Mouse (Mus musculus) left cerebral cortex, adult 2 months (tissue): Measurements from ENCODE around the gene Asap2. TPM values are rescaled to one million over a fixed set of nuclear protein-coding genes. Genes with fewer than 3 reads are reported as not detected.

Experiments
- DNase-seq, 2 experiments: peaks; one replicate each; pipeline ENCODE4 v3.0.0; 2021 to 2022; ENCODE audit warnings: low spot score in 2 of 2, mixed read lengths in 1 of 2; ENCODE audit errors: extremely low spot score in 1 of 2
- H3K27ac ChIP-seq: fragments of 200-600 bp; 2 replicates; pipeline ENCODE4 v1.8.1; 2022
- H3K4me3 ChIP-seq: fragments of 200-600 bp; 2 replicates; pipeline ENCODE4 v1.8.1; 2022
- CTCF ChIP-seq: fragments of 200-600 bp; IDR thresholded peaks from 2 replicates; pipeline ENCODE4 v1.8.1; 2022; ENCODE audit warnings: antibody characterized with exemption, mild to moderate bottlenecking, moderate library complexity
- intact Hi-C: fragments of 180-260 bp; cut with DNase I; formaldehyde crosslinking; loops from one replicate; pipeline ENCODE4 v1.15.1; 2025
- total RNA-seq, 2 experiments: library from RNA; stranded (reverse); gene quantifications; 2 replicates each; pipeline ENCODE4 v1.2.3; 2021

Asap2 gene
- total RNA-seq, 2 experiments from 2014 or later: 41.7 TPM

DNA sequence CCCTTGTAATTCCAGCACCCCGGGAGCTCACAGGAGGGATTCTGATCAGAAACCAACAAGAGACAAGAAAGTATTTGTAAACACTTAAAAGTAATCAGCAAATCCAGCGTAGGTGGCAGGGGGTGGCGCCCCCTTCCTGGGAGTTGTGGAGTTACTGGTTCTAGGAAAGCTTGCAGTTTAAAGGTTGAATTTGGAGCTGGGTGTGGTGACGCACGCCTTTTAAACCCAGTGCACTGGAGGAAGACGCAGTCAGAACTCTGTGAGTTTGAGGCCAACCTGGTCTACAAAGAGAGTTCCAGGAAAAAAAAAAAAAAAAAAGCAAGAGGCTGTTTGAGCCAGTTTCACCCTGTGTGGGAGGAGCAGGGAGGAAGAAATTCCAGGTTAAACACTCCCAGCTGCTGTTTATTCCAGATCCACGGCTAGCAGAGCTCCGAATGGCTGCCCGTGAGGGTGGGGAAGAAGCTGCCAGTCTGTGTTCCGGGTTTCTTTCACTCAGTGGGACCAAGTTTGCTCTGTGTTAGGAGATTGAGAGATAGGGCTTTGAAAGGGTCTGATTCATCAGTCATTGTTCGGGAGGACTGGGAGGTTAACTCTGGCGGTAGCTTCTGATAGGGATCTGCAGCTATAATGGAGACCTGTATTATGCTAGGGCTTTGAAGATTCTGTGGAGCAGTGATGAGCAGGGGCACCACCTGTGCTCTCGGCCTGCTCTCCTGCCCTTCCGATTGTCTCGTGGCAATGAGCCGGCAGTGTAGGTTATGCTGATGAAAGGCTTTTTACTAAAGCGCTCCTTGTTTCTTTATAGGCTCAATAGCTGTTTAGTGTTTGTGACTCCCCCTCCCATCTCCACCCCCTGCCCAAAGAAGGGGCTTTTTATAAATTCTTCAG is 144.0 kb downstream of the Asap2 start:
- no peak for DNase-seq
- TF ChIP-seq CTCF: peak; percentile 54
- intact Hi-C loops: loop anchor here (10.0 kb wide), 1 partner anchor 71 kb away; no protein-coding TSS in a partner anchor
- Histone ChIP-seq H3K27ac (no peak overlapping the region; the same call in 1 of the 2 replicates), H3K4me3 (no peak overlapping the region)

DNA sequence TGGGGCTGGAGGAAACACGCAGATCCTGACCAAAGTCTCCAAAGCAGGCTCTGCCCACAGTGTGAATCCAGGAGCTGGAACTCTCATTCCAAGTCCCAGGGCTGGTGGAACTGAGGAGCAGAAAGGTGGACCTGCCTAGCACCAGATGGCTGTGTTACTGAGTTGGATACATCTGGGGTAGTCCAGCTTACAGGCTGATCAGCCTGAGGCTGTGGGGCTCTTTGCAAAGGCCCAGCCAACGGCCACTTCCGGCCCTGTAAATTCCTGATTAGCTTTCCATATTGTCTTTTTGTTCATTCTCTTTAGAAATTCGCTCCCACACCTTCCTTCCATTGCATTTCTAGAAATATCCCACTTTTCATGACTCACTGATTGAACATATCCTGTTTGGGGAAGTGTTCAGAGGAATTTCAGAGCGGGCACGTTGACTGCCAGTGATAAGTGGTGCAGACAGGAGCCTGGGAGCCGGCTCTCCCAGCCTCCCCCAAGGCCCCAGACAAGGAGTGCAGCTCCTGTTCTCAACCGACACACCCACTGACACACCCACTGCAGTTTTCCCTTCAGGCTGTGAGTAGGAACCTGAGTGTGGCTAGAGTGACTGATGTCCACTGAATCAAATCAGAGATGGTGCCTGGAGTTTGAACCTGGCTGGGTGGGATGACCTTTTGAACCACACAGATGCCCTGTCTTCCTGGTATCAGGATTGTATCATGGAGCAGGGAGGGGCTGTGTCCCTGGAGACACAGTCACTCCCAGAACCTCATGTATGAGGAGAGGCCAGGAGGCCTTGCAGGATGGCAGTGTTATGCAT is 145.6 kb downstream of the Asap2 start:
- intact Hi-C loops: loop anchor here (10.0 kb wide), 1 partner anchor 69 kb away; no protein-coding TSS in a partner anchor
- TF ChIP-seq CTCF: no peak
- Histone ChIP-seq H3K4me3 (no peak overlapping the region), H3K27ac (peak overlapping the region; percentile 55)
- peak in 1 of 2 experiments; percentile 44 for DNase-seq

DNA sequence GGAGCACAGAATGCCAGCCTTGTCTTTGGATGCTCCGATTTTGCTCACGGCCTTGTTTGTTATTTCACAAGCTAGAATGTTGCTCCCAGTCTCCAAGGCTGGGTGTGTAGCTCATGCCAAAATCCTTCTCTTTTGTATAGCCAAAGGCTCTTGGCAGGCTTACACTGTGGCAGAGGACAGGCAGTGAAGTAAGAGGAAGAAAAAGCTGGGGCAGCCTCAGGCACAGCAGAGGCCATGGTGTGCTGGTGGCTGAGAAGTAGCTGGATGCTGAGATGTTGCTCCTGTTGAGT is 146.1 kb downstream of the Asap2 start:
- DNase-seq: no peak
- no peak for TF ChIP-seq CTCF
- Histone ChIP-seq H3K4me3 (no peak overlapping the region), H3K27ac (peak overlapping the region; percentile 55)
- intact Hi-C loops: loop anchor here (10.0 kb wide), 1 partner anchor 68 kb away; no protein-coding TSS in a partner anchor

DNA sequence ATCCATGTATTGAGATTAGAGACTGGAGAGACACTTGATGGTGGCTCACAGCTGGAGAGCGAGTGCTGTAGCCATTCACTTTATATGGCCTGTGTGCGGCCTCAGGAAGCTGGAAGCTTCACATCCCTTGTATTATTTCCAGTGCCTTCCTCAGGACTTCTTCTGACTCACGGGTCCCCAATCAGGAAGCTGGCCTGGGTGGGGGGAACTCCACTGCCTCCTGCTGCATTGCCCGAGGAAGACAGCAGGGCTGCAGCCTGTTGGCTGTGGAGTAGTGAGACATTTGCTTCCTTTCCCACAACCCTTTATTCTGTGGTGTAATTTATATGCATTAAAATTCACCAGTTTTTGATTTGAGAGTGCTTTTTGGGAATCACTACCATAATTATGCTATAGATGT is 149.3 kb downstream of the Asap2 start:
- Histone ChIP-seq H3K27ac (peak overlapping the region; percentile 78), H3K4me3 (no peak overlapping the region)
- intact Hi-C loops: loop anchor here (2.0 to 10.0 kb wide), 2 partner anchors 27 to 65 kb away; no protein-coding TSS in a partner anchor
- DNase-seq: no peak
- TF ChIP-seq CTCF: peak; percentile 7

DNA sequence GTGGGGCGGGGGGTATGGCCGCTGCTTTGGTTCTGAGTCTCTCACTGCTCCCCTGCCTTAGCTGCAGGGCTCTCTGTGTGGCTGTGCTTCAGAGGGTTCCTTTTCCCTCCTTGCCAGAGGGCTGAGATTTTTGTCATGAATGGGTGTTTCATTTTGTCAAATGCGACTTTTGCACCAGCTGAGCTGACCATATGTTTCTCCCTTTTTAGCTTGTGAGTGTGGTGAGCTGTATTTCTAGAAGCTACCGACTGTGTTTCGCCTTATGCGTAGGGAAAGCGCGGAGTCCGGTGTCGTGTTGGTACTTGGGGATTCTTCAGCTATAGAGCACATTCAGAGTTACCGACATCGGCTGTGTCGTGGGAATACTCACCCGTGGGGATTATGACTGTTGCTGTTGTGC is 149.9 kb downstream of the Asap2 start:
- no peak for TF ChIP-seq CTCF
- H3K4me3 ChIP-seq: peak overlapping the region; percentile 19
- H3K27ac ChIP-seq: peak overlapping the region; percentile 78
- intact Hi-C loops: loop anchor here (1.0 to 2.0 kb wide), 2 partner anchors 10 to 25 kb away; no protein-coding TSS in a partner anchor
- peak in 1 of 2 experiments; percentile 60 for DNase-seq

DNA sequence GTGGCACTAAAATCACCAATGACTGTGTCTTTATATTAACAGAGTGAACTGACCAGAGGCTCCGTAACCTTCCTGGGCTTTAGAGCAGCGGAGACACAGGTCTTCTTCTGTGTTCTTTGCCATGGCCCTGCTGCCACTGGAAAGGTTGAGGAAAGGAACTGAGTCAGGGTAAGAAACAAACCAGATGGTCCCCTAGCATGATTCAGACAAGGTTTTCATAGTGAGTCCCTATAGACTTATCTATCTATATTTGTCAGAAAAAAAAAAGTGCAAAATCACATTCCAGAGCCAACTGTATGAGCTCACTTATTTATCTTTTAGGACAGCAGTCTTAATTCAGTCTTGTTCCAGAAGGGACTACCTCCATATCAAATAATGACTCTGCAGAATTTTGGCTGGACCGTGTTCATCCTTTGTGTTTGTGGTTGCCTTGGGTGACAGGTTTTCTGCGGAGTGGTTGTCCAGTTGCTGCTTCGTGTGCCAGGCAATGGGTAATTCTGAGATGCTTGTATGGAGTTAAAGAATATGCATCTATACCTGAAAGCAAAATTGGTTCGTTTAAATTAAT is 150.6 kb downstream of the Asap2 start:
- H3K27ac ChIP-seq: peak overlapping the region; percentile 75
- intact Hi-C loops: loop anchor here (1.0 to 2.0 kb wide), 2 partner anchors 11 to 24 kb away; no protein-coding TSS in a partner anchor
- TF ChIP-seq CTCF: no peak
- no peak for DNase-seq
- no peak overlapping the region for H3K4me3 ChIP-seq

DNA sequence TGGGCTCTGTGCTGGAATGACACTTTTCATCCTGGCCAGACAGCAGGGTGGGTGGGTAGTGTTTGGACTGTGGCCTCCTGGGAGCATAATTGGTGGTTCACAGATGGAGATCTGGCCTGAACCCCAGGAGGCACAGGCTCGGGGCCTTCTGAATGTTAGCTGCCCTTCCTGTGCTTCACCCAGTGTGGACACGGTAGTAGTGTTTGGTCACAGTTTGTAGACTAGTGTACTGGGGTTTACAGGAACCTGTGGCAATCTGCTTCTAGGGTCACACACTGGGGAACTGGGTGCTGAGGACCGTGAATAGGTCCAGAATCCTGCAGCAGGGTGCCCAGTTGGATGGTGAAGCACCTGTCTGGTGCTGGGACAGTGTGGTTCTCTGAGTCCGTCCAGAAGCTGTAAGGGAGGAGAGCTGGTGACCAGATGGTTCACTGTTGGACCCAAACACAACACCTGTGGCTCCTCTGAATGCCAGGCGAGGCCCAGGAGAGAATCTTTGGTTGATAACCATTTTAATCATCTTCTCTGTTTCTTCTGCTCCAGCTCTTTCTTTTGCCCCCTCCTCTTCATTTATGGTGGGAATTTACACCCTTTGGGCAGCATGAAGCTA is 151.5 kb downstream of the Asap2 start:
- no peak for TF ChIP-seq CTCF
- no peak overlapping the region for H3K4me3 ChIP-seq
- intact Hi-C loops: loop anchor here (2.0 kb wide), 1 partner anchor 23 kb away; no protein-coding TSS in a partner anchor
- H3K27ac ChIP-seq: peak overlapping the region; percentile 75
- DNase-seq: no peak

DNA sequence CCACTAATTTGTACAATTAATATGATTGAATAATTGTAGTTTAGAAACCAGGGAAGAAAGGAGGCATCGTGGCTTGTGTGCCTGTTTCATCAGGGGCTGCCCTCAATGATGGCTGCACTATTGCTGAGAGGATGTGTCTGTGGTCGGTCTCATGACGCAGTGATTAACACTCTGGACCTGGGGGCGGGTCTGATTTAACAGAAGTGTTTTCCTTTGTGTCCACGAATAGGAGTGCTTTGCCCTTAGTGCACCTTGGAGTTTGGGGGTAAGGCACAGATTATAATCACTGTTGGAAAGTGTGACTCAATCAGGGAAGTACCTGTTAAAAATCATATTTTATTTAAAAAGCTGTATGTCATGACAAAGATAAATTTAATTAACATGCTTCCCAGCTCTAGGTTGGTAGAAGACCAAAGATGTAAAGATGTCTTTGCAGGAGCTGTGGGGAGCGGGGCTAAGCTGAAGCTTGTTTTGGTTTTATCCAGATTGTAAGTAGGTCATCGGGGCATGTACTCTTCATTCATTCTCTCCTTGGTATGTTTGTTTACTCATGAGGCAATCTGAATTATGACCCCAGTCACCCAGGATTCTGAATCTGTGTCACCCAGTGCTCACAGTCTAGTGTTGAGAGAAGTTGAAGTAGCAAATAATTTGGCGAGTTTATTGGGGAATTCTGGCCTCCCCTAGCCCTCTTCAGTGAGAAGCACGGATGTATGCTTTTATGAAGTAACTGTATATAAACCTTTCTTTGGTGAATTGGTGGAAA is 152.4 kb downstream of the Asap2 start:
- intact Hi-C loops: no loop called here
- Histone ChIP-seq H3K27ac (no peak overlapping the region), H3K4me3 (no peak overlapping the region)
- no peak for TF ChIP-seq CTCF
- no peak for DNase-seq

DNA sequence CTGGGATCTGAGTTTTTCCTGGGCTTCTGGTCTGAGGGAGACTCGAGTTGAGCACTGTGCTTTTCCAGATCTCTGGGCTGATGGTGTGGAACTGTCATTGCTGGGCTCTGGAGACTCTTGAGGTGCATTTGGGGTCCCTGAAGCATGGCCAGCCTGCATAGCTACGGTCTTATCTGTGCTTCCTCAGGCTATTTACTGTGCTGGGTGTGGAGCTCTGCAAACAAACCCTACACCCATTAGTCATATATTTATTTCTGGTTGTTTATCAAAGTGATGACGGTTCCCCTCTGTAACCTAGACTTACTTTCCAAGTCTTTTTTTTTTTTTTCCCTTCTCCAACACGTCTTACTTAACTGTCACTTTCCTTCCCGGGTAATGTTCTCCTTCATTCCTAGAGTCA is 154.3 kb downstream of the Asap2 start:
- Histone ChIP-seq H3K4me3 (no peak overlapping the region), H3K27ac (no peak overlapping the region)
- TF ChIP-seq CTCF: no peak
- DNase-seq: no peak
- intact Hi-C loops: no loop called here

DNA sequence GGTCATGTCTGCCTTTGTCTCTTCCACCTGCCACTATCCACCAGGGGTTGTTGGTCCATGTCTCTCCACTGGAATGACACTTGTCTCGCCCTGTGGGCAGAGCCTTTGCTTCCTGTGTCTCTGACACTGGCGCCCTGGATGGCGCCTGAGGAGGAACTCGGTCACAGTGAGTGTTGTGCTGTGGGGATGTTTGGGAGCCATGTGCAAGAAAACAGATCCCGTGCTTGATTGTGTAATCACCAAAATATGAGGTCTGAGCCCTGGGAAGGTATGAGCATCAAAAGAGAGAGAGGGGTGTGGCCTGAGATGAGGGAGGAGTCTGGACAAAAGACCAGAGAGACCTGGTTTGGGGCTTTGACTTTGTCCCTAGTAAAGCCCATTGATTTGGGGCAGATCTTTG is 154.8 kb downstream of the Asap2 start:
- Histone ChIP-seq H3K4me3 (no peak overlapping the region), H3K27ac (no peak overlapping the region)
- DNase-seq: no peak
- TF ChIP-seq CTCF: no peak
- intact Hi-C loops: no loop called here

DNA sequence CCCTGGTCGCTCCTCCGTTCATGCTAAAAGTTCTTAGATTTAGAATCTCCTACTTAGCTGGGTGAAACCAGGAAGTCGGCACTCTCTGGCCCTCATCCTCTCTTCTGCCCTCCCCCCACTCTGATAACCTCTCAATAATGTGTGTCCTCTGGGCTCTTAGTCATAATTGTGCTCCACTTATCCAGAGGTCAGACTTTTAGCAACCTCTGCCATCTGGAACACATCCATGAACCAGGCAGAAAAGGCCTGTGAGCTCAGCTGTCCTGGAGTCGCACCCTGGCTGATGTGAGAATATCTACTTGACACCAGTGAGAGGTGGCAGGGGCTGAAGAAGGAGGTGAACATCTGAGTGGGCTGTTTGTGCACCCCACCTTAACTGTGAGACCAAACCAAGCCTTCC is 156.6 kb downstream of the Asap2 start:
- H3K4me3 ChIP-seq: no peak overlapping the region
- no peak for TF ChIP-seq CTCF
- intact Hi-C loops: no loop called here
- H3K27ac ChIP-seq: no peak overlapping the region
- no peak for DNase-seq
